Mouse (Mus musculus): ENCODE data around the gene Stbd1. TPM values are rescaled to one million over a fixed set of nuclear protein-coding genes. Genes with fewer than 3 reads are reported as not detected.

The Stbd1 gene
- total and polyA plus RNA-seq, 3 experiments, result 1.5 to 2.9 TPM; not detected in 1

DNA sequence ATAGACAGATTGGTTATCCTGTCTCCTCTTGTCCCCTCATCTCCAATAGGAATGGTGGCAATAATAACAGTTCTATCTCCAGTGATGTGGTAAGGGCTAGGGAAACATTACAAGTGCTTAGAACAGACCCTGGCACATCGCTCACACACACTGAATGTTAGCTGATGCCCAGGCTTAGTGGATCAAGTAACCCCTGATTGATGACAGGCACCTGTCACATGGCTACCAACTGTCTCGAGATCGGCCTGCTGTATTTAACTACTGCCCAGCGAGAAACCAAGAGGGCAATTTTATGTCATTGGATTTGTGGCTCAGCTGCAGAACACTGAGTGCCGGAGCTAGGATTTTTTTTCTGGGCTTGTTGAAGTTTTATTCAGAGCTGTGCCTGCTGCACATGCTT lies 7.8 kb upstream of the Stbd1 start:
- Histone ChIP-seq H3K27me3 (ENCODE audit: control insufficient read depth in 1 of 2, insufficient read depth in 2 of 2, low read length in 2 of 2) (peaks cover 0 to 1% of the 10 kb centered on the region in 2 experiments; a peak in 2 of 4 replicates), H3K4me1 (ENCODE audit: control insufficient read depth in 1 of 2, insufficient read depth in 2 of 2, low read length in 2 of 2) (no peaks in the 10 kb centered on the region), H3K79me2 (ENCODE audit: control insufficient read depth, insufficient read depth, low read length, poor library complexity) (no peaks in the 10 kb centered on the region), H3K4me3 (ENCODE audit: control insufficient read depth in 1 of 2, insufficient read depth in 1 of 2, low read depth in 2 of 2, low read length in 2 of 2) (no peak overlapping the region), H3K9ac (ENCODE audit: control insufficient read depth, low read depth, low read length, poor library complexity, severe bottlenecking) (no peak overlapping the region), H3K36me3 (ENCODE audit: control insufficient read depth in 1 of 2, insufficient read depth in 2 of 2, low read length in 2 of 2) (no peaks in the 10 kb centered on the region), H3K9me3 (replicated peaks; ENCODE audit: insufficient read depth, low read length) (no peaks in the 10 kb centered on the region), H3K27ac (ENCODE audit: control insufficient read depth, low read depth, low read length) (no peak overlapping the region)
- DNase-seq (ENCODE audit: low read depth, low spot score), result no peak
- TF ChIP-seq USF2 (IDR thresholded peaks at IDR 0.05; ENCODE audit: borderline replicate concordance in 1 of 2, insufficient read depth in 1 of 2, low read depth in 1 of 2, low read length in 2 of 2), result no peak
- TF ChIP-seq NRF1 (IDR thresholded peaks at IDR 0.05; ENCODE audit: insufficient read depth, low read depth, low read length, poor library complexity, severe bottlenecking), result no peak
- TF ChIP-seq ZMIZ1 (IDR thresholded peaks at IDR 0.05; ENCODE audit: low read depth, low read length), result no peak
- TF ChIP-seq CHD1 (IDR thresholded peaks at IDR 0.05; ENCODE audit: low read depth, low read length), result no peak
- no peak for TF ChIP-seq KAT2A (conservative IDR thresholded peaks at IDR 0.05; ENCODE audit: low read depth, low read length)
- no peak for TF ChIP-seq UBTF (IDR thresholded peaks at IDR 0.05; ENCODE audit: borderline replicate concordance, insufficient read depth, low read depth, low read length)
- no peak for TF ChIP-seq TBP (IDR thresholded peaks at IDR 0.05; ENCODE audit: low read depth, low read length)
- no peak for TF ChIP-seq ZKSCAN1 (IDR thresholded peaks at IDR 0.05; ENCODE audit: low read depth, low read length)
- no peak for TF ChIP-seq TCF12 (IDR thresholded peaks at IDR 0.05; ENCODE audit: low read depth, low read length)

DNA sequence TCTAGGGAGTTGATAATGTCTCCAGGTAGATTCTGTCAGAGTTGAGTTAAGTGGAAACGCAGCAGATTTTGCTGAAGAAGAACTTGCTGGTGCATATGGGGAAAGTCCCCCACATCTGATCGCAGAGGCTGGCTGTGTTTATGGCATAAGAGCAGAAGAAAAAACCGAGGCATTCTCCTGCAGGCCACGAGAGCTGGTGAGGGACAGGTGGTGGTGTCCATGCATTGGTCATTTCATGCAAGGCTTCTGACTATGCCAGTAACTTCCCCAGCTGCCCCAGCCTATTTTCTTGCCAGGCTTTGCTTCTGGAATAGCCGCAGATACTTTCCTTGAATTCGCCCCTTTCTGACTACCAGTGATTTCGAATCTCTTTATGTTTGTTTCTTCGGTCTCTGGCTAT lies 6.0 kb upstream of the Stbd1 start:
- Histone ChIP-seq H3K27me3 (ENCODE audit: control insufficient read depth in 1 of 2, insufficient read depth in 2 of 2, low read length in 2 of 2) (peaks cover 0 to 3% of the 10 kb centered on the region in 2 experiments; a peak in 3 of 4 replicates), H3K79me2 (ENCODE audit: control insufficient read depth, insufficient read depth, low read length, poor library complexity) (no peaks in the 10 kb centered on the region), H3K4me3 (ENCODE audit: control insufficient read depth in 1 of 2, insufficient read depth in 1 of 2, low read depth in 2 of 2, low read length in 2 of 2) (no peak overlapping the region), H3K4me1 (ENCODE audit: control insufficient read depth in 1 of 2, insufficient read depth in 2 of 2, low read length in 2 of 2) (no peaks in the 10 kb centered on the region), H3K9me3 (replicated peaks; ENCODE audit: insufficient read depth, low read length) (no peaks in the 10 kb centered on the region), H3K36me3 (ENCODE audit: control insufficient read depth in 1 of 2, insufficient read depth in 2 of 2, low read length in 2 of 2) (no peaks in the 10 kb centered on the region), H3K27ac (ENCODE audit: control insufficient read depth, low read depth, low read length) (no peak overlapping the region), H3K9ac (ENCODE audit: control insufficient read depth, low read depth, low read length, poor library complexity, severe bottlenecking) (no peak overlapping the region)
- TF ChIP-seq GATA1 (IDR thresholded peaks at IDR 0.05; ENCODE audit: low read depth, low read length) (no peak), E2F4 (IDR thresholded peaks at IDR 0.05; ENCODE audit: borderline replicate concordance, low read depth, low read length) (no peak), USF2 (IDR thresholded peaks at IDR 0.05; ENCODE audit: borderline replicate concordance in 1 of 2, insufficient read depth in 1 of 2, low read depth in 1 of 2, low read length in 2 of 2) (no peak), MYC (IDR thresholded peaks at IDR 0.05; ENCODE audit: low read depth, low read length) (no peak), ZC3H11A (IDR thresholded peaks at IDR 0.05; ENCODE audit: low read depth, low read length) (no peak), ETS1 (IDR thresholded peaks at IDR 0.05; ENCODE audit: low read depth, low read length) (no peak), SIN3A (IDR thresholded peaks at IDR 0.05; ENCODE audit: low read length) (no peak), JUND (IDR thresholded peaks at IDR 0.05; ENCODE audit: low read depth, low read length) (no peak), EP300 (IDR thresholded peaks at IDR 0.05; ENCODE audit: low read depth in 1 of 2, low read length in 2 of 2) (no peak), RAD21 (IDR thresholded peaks at IDR 0.05; ENCODE audit: low read depth, low read length) (no peak), NRF1 (IDR thresholded peaks at IDR 0.05; ENCODE audit: insufficient read depth, low read depth, low read length, poor library complexity, severe bottlenecking) (no peak), POLR2AphosphoS5 (IDR thresholded peaks at IDR 0.05; ENCODE audit: borderline replicate concordance, low read depth, low read length) (no peak), TAL1 (IDR thresholded peaks at IDR 0.05; ENCODE audit: low read length) (no peak)
- DNase-seq (ENCODE audit: low read depth, low spot score), result no peak

All from MEL (cell line).